Mouse (Mus musculus) stomach, embryonic 15.5 days (tissue): ENCODE measurements around the gene Oas1a. TPM values are rescaled to one million over a fixed set of nuclear protein-coding genes. Genes with fewer than 3 reads are reported as not detected.

Source experiments
- ATAC-seq: fragments of 200-750 bp; cut with Nextera tagmentation; 2 replicates; pipeline ENCODE4 v1.8.0; 2017; ENCODE audit warnings: low read depth, moderate number of reproducible peaks, moderate TSS enrichment; ENCODE audit not compliant: insufficient read depth, low FRiP score
- H3K27ac ChIP-seq: fragments of 300-500 bp; sonication (generic); 2 replicates; pipeline ENCODE4 v1.5.1; 2015; ENCODE audit warnings: mild to moderate bottlenecking, inconsistent platforms
- H3K27me3 ChIP-seq: fragments of 300-500 bp; sonication (generic); replicated peaks from 2 replicates; pipeline ENCODE4 v1.6.1; 2015; ENCODE audit warnings: inconsistent platforms
- H3K36me3 ChIP-seq: fragments of 300-500 bp; sonication (generic); 2 replicates; pipeline ENCODE4 v1.6.1; 2015; ENCODE audit warnings: inconsistent platforms
- H3K4me1 ChIP-seq: fragments of 300-500 bp; sonication (generic); 2 replicates; pipeline ENCODE4 v1.6.1; 2015; ENCODE audit warnings: inconsistent platforms
- H3K4me2 ChIP-seq: fragments of 300-500 bp; sonication (generic); 2 replicates; pipeline ENCODE4 v1.6.1; 2015; ENCODE audit warnings: mild to moderate bottlenecking, inconsistent platforms
- H3K4me3 ChIP-seq: fragments of 300-500 bp; sonication (generic); replicated peaks from 2 replicates; pipeline ENCODE4 v1.5.1; 2015; ENCODE audit warnings: inconsistent platforms
- H3K9ac ChIP-seq: fragments of 300-500 bp; sonication (generic); 2 replicates; pipeline ENCODE4 v1.6.1; 2015; ENCODE audit warnings: inconsistent platforms
- H3K9me3 ChIP-seq: fragments of 300-500 bp; sonication (generic); 2 replicates; pipeline ENCODE4 v1.6.1; 2016; ENCODE audit warnings: inconsistent platforms
- WGBS: fragments of 180-500 bp; shearing (Covaris S2); methylation state at CpG from one replicate; pipeline ENCODE4 v1.1.7; 2015; 5-methylcytosine and 5-hydroxymethylcytosine counted together
- microRNA-seq: library from miRNA; unstranded; fragments of <30 nt; microRNA quantifications from one replicate; pipeline ENCODE4, GENCODE M21; 2016
- polyA plus RNA-seq: library from polyadenylated mRNA; unstranded; fragments of >200 nt; fragmentation: Nextera tagmentation; extraction: Ambion mirVana; gene quantifications from 2 replicates; pipeline ENCODE4 v1.2.1, GENCODE M21; 2015

Gene Oas1a
- polyA plus RNA-seq, 1 experiment from 2014 or later: 4.6 TPM

GRCm38 (mm10) chr5:120865336-120865860 lies 41.9 kb downstream of the Oas1a start:
- Histone ChIP-seq H3K9me3 (no peaks in the 10 kb centered on the region), H3K27me3 (no peaks in the 10 kb centered on the region), H3K4me2 (no peak overlapping the region), H3K4me1 (no peaks in the 10 kb centered on the region), H3K36me3 (no peaks in the 10 kb centered on the region), H3K9ac (no peak overlapping the region), H3K4me3 (no peak overlapping the region), H3K27ac (no peak overlapping the region)
- no peak for ATAC-seq
- 62% methylated on average over 3 of the region's 3 CpGs for WGBS

DNA sequence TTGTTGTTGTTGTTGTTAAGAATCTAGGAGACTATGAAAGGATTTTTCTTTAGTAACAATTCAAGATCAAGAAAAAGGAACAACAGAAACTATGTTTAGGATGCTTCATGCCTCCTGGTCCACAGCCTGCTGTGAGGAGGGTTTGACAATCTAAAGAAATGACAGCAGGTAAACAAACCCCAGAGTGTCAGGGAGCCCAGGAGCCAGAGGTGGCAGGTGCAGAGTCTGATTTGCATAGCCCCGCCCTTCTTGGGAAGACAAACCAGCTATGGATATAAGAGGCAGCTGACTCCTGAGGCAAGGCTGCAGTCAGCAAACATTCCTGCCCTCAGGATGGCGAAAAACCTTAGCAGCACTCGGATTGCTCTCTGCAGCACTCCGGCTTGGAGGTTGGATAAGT lies 46.2 kb downstream of the Oas1a start, which contains the start of gene Oas1h:
TSS of gene Oas1h (plus strand) at position 301 of the 400 bp plus-strand sequence.
- WGBS: 40% methylated on average over 4 of the region's 4 CpGs

DNA sequence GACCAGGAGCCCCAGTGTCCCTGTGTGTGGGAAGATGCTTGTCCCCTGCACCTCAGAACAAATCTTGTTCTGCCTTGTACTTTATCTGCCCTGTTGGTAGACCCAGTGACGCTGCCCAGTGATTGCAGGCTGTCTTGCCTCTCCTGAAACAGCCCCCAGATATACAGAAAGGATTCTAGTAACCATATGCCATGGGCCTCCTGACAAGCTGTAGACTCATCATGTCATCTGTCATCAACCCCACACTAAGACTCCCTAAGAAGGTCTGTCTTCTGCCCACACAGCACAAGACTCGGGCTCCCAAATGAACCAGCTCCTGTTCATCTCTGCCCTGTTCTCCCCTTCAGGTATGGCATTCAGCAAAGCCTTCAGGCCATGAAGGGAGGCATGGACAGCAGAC lies 48.1 kb downstream of the Oas1a start:
- Histone ChIP-seq H3K27me3 (no peaks in the 10 kb centered on the region), H3K4me1 (no peaks in the 10 kb centered on the region), H3K36me3 (no peaks in the 10 kb centered on the region), H3K9ac (no peak overlapping the region), H3K4me2 (no peak overlapping the region), H3K4me3 (no peak overlapping the region), H3K27ac (no peak overlapping the region), H3K9me3 (no peaks in the 10 kb centered on the region)
- WGBS: 76% methylated on average over 2 of the region's 2 CpGs
- ATAC-seq: no peak

More for the DNA sequence above, 46.2 kb downstream of the Oas1a start, which contains the start of gene Oas1h:
- no peaks in the 10 kb centered on the region for H3K36me3 ChIP-seq
- no peak within 1 kb of the TSS for H3K4me3 ChIP-seq
- H3K9me3 ChIP-seq: no peaks in the 10 kb centered on the region
- ATAC-seq: no peak
- H3K4me2 ChIP-seq: no peak within 1 kb of the TSS
- no peaks in the 10 kb centered on the region for H3K27me3 ChIP-seq
- no peak within 1 kb of the TSS for H3K9ac ChIP-seq
- H3K4me1 ChIP-seq: no peaks in the 10 kb centered on the region
- H3K27ac ChIP-seq: no peak within 1 kb of the TSS

- Histone ChIP-seq H3K36me3 (no peaks in the 10 kb centered on the region), H3K4me1 (no peaks in the 10 kb centered on the region), H3K9ac (no peak overlapping the region), H3K9me3 (no peaks in the 10 kb centered on the region), H3K4me2 (no peak overlapping the region), H3K27me3 (no peaks in the 10 kb centered on the region), H3K27ac (no peak overlapping the region), H3K4me3 (no peak overlapping the region)
- ATAC-seq: no peak
- 58% methylated on average over 3 of the region's 3 CpGs for WGBS
These were observed 57.7 kb downstream of the Oas1a start for GRCm38 (mm10) chr5:120849601-120850136.

GRCm38 (mm10) chr5:120847067-120847466 lies 60.3 kb downstream of the Oas1a start, which contains the start of gene Oas1f:
Oas1f (plus strand) TSS chr5:120847367.
- 59% methylated on average over 4 of the region's 4 CpGs for WGBS
- Histone ChIP-seq H3K4me2 (no peak within 1 kb of the TSS), H3K4me3 (no peak within 1 kb of the TSS), H3K9me3 (no peaks in the 10 kb centered on the region), H3K27me3 (no peaks in the 10 kb centered on the region), H3K27ac (no peak within 1 kb of the TSS), H3K36me3 (no peaks in the 10 kb centered on the region), H3K4me1 (no peaks in the 10 kb centered on the region), H3K9ac (no peak within 1 kb of the TSS)
- no peak for ATAC-seq

Small RNA genes within 50 kb of the gene (microRNA-seq; reads per million reads assigned to microRNA genes)
- not detected for gene Gm22907

Other genes with a start within 250 kb of the Oas1a start
- 5.2 and 5.6 TPM in 2 replicates for gene Dtx1, start 195.6 kb downstream of the Oas1a start, polyA plus RNA-seq
- 0.46 and 0.51 TPM in 2 replicates for gene Oas2, start 157.7 kb downstream of the Oas1a start, polyA plus RNA-seq
- 0.32 and 0.40 TPM in 2 replicates for gene Oas3, start 129.9 kb downstream of the Oas1a start, polyA plus RNA-seq
- gene Oas1e, start 112.0 kb downstream of the Oas1a start, polyA plus RNA-seq: not detected in 2 replicates
- 0.54 and 0.71 TPM in 2 replicates for gene Oas1c, start 95.0 kb downstream of the Oas1a start, polyA plus RNA-seq
- not detected in 2 replicates for gene Oas1f, start 60.2 kb downstream of the Oas1a start, polyA plus RNA-seq
- gene Oas1h, start 46.1 kb downstream of the Oas1a start, polyA plus RNA-seq: not detected in 2 replicates
- gene Oas1g, start 19.9 kb downstream of the Oas1a start, polyA plus RNA-seq: 1.1 and 1.8 TPM in 2 replicates
- gene Oas1d, start 7.0 kb upstream of the Oas1a start, polyA plus RNA-seq: not detected in 2 replicates
- gene Rph3a, start 102.6 kb upstream of the Oas1a start, polyA plus RNA-seq: 0.18 and 0.24 TPM in 2 replicates